Mouse (Mus musculus): ENCODE results near the gene Ttll7. TPM values are rescaled to one million over a fixed set of nuclear protein-coding genes. Genes with fewer than 3 reads are reported as not detected.
A peak's percentile ranks its signal among the peaks of the same experiment; 100 is the strongest.

Ttll7 gene
- polyA plus RNA-seq, 1 experiment from 2014 or later = 2.7 TPM

GRCm38 (mm10) chr3:146964384-146964783, 112.2 kb downstream of the Ttll7 start:
- Histone ChIP-seq H3K36me3 (ENCODE audit: control insufficient read depth, insufficient read depth, low read length) (no peaks in the 10 kb centered on the region), H3K9me3 (ENCODE audit: control insufficient read depth, low read length) (no peaks in the 10 kb centered on the region), H3K4me1 (ENCODE audit: control insufficient read depth in 2 of 2, insufficient read depth in 2 of 2, low read length in 2 of 2) (no peaks in the 10 kb centered on the region), H3K4me2 (ENCODE audit: low read length) (no peak overlapping the region), H3K4me3 (ENCODE audit: control insufficient read depth in 1 of 2, insufficient read depth in 1 of 2, low read depth in 1 of 2, low read length in 2 of 2) (no peak overlapping the region), H3K9ac (ENCODE audit: low read length) (no peak overlapping the region), H3K27ac (replicated peaks in 1 of 2; ENCODE audit: control insufficient read depth in 1 of 2, insufficient read depth in 1 of 2, low read depth in 2 of 2, low read length in 2 of 2) (no peak overlapping the region), H3K27me3 (ENCODE audit: control insufficient read depth, insufficient read depth, low read length) (no peaks in the 10 kb centered on the region)
- WGBS = 74% methylated on average over 3 of the region's 3 CpGs
- ATAC-seq (ENCODE audit: insufficient number of reproducible peaks, insufficient read depth, low FRiP score, low read depth) = no peak

GRCm38 (mm10) chr3:146967242-146967641, 115.1 kb downstream of the Ttll7 start:
- Histone ChIP-seq H3K4me1 (ENCODE audit: control insufficient read depth in 2 of 2, insufficient read depth in 2 of 2, low read length in 2 of 2) (no peaks in the 10 kb centered on the region), H3K4me3 (ENCODE audit: control insufficient read depth in 1 of 2, insufficient read depth in 1 of 2, low read depth in 1 of 2, low read length in 2 of 2) (no peak overlapping the region), H3K27me3 (ENCODE audit: control insufficient read depth, insufficient read depth, low read length) (no peaks in the 10 kb centered on the region), H3K9me3 (ENCODE audit: control insufficient read depth, low read length) (no peaks in the 10 kb centered on the region), H3K36me3 (ENCODE audit: control insufficient read depth, insufficient read depth, low read length) (no peaks in the 10 kb centered on the region), H3K4me2 (ENCODE audit: low read length) (no peak overlapping the region), H3K9ac (ENCODE audit: low read length) (no peak overlapping the region), H3K27ac (replicated peaks in 1 of 2; ENCODE audit: control insufficient read depth in 1 of 2, insufficient read depth in 1 of 2, low read depth in 2 of 2, low read length in 2 of 2) (no peak overlapping the region)
- ATAC-seq (ENCODE audit: insufficient number of reproducible peaks, insufficient read depth, low FRiP score, low read depth) = no peak
- WGBS = 81% methylated on average over 7 of the region's 7 CpGs

- H3K4me3 ChIP-seq (ENCODE audit: control insufficient read depth in 1 of 2, insufficient read depth in 1 of 2, low read depth in 1 of 2, low read length in 2 of 2) = no peak overlapping the region
- H3K27me3 ChIP-seq (ENCODE audit: control insufficient read depth, insufficient read depth, low read length) = no peaks in the 10 kb centered on the region
- H3K4me2 ChIP-seq (ENCODE audit: low read length) = no peak overlapping the region
- ATAC-seq (ENCODE audit: insufficient number of reproducible peaks, insufficient read depth, low FRiP score, low read depth) = no peak
- no peaks in the 10 kb centered on the region for H3K4me1 ChIP-seq (ENCODE audit: control insufficient read depth in 2 of 2, insufficient read depth in 2 of 2, low read length in 2 of 2)
- H3K27ac ChIP-seq (replicated peaks in 1 of 2; ENCODE audit: control insufficient read depth in 1 of 2, insufficient read depth in 1 of 2, low read depth in 2 of 2, low read length in 2 of 2) = no peak overlapping the region
- H3K36me3 ChIP-seq (ENCODE audit: control insufficient read depth, insufficient read depth, low read length) = no peaks in the 10 kb centered on the region
- H3K9me3 ChIP-seq (ENCODE audit: control insufficient read depth, low read length) = no peaks in the 10 kb centered on the region
- no peak overlapping the region for H3K9ac ChIP-seq (ENCODE audit: low read length)
- 72% methylated on average over 4 of the region's 4 CpGs for WGBS
These were observed 115.7 kb downstream of the Ttll7 start for GRCm38 (mm10) chr3:146967834-146968233.

GRCm38 (mm10) chr3:146978272-146978671, 126.1 kb downstream of the Ttll7 start:
- no peak for ATAC-seq (ENCODE audit: insufficient number of reproducible peaks, insufficient read depth, low FRiP score, low read depth)
- H3K4me1 ChIP-seq (ENCODE audit: control insufficient read depth in 2 of 2, insufficient read depth in 2 of 2, low read length in 2 of 2) = no peaks in the 10 kb centered on the region
- H3K27ac ChIP-seq (replicated peaks in 1 of 2; ENCODE audit: control insufficient read depth in 1 of 2, insufficient read depth in 1 of 2, low read depth in 2 of 2, low read length in 2 of 2) = no peak overlapping the region
- no peak overlapping the region for H3K4me3 ChIP-seq (ENCODE audit: control insufficient read depth in 1 of 2, insufficient read depth in 1 of 2, low read depth in 1 of 2, low read length in 2 of 2)
- no peak overlapping the region for H3K9ac ChIP-seq (ENCODE audit: low read length)
- no peaks in the 10 kb centered on the region for H3K36me3 ChIP-seq (ENCODE audit: control insufficient read depth, insufficient read depth, low read length)
- H3K9me3 ChIP-seq (ENCODE audit: control insufficient read depth, low read length) = no peaks in the 10 kb centered on the region
- WGBS = 86% methylated on average over 3 of the region's 3 CpGs
- no peaks in the 10 kb centered on the region for H3K27me3 ChIP-seq (ENCODE audit: control insufficient read depth, insufficient read depth, low read length)
- no peak overlapping the region for H3K4me2 ChIP-seq (ENCODE audit: low read length)

GRCm38 (mm10) chr3:146993834-146994669, 141.9 kb downstream of the Ttll7 start:
- Histone ChIP-seq H3K4me3 (ENCODE audit: control insufficient read depth in 1 of 2, insufficient read depth in 1 of 2, low read depth in 1 of 2, low read length in 2 of 2) (no peak overlapping the region; a peak in 1 of 4 replicates), H3K36me3 (ENCODE audit: control insufficient read depth, insufficient read depth, low read length) (no peaks in the 10 kb centered on the region), H3K27me3 (ENCODE audit: control insufficient read depth, insufficient read depth, low read length) (no peaks in the 10 kb centered on the region), H3K4me2 (ENCODE audit: low read length) (peak overlapping the region; percentile 42), H3K9me3 (ENCODE audit: control insufficient read depth, low read length) (no peaks in the 10 kb centered on the region), H3K4me1 (ENCODE audit: control insufficient read depth in 2 of 2, insufficient read depth in 2 of 2, low read length in 2 of 2) (peaks cover 2 to 9% of the 10 kb centered on the region in 2 experiments; a peak in 2 of 4 replicates), H3K9ac (ENCODE audit: low read length) (0 out of 2 replicates have a peak overlapping the region, but pooled peaks have one; percentile 3), H3K27ac (replicated peaks in 1 of 2; ENCODE audit: control insufficient read depth in 1 of 2, insufficient read depth in 1 of 2, low read depth in 2 of 2, low read length in 2 of 2) (no peak overlapping the region)
- WGBS = 40% methylated on average over 26 of the region's 26 CpGs
- no peak for ATAC-seq (ENCODE audit: insufficient number of reproducible peaks, insufficient read depth, low FRiP score, low read depth)

- H3K27ac ChIP-seq (replicated peaks in 1 of 2; ENCODE audit: control insufficient read depth in 1 of 2, insufficient read depth in 1 of 2, low read depth in 2 of 2, low read length in 2 of 2) = no peak overlapping the region
- peak overlapping the region; percentile 42; the same call in 1 of the 2 replicates for H3K4me2 ChIP-seq (ENCODE audit: low read length)
- WGBS = 68% methylated on average over 15 of the region's 15 CpGs
- H3K4me3 ChIP-seq (ENCODE audit: control insufficient read depth in 1 of 2, insufficient read depth in 1 of 2, low read depth in 1 of 2, low read length in 2 of 2) = no peak overlapping the region
- H3K36me3 ChIP-seq (ENCODE audit: control insufficient read depth, insufficient read depth, low read length) = no peaks in the 10 kb centered on the region
- H3K4me1 ChIP-seq (ENCODE audit: control insufficient read depth in 2 of 2, insufficient read depth in 2 of 2, low read length in 2 of 2) = peaks cover 2 to 17% of the 10 kb centered on the region in 2 experiments; a peak in 3 of 4 replicates
- H3K9me3 ChIP-seq (ENCODE audit: control insufficient read depth, low read length) = no peaks in the 10 kb centered on the region
- no peak overlapping the region for H3K9ac ChIP-seq (ENCODE audit: low read length)
- H3K27me3 ChIP-seq (ENCODE audit: control insufficient read depth, insufficient read depth, low read length) = no peaks in the 10 kb centered on the region
- ATAC-seq (ENCODE audit: insufficient number of reproducible peaks, insufficient read depth, low FRiP score, low read depth) = no peak
These were observed 142.7 kb downstream of the Ttll7 start for GRCm38 (mm10) chr3:146994670-146995415.

- peak overlapping the region in 1 of 2 experiments; percentile 49; a peak in 1 of 4 replicates for H3K27ac ChIP-seq (replicated peaks in 1 of 2; ENCODE audit: control insufficient read depth in 1 of 2, insufficient read depth in 1 of 2, low read depth in 2 of 2, low read length in 2 of 2)
- no peaks in the 10 kb centered on the region for H3K9me3 ChIP-seq (ENCODE audit: control insufficient read depth, low read length)
- no peak overlapping the region for H3K4me2 ChIP-seq (ENCODE audit: low read length)
- no peaks in the 10 kb centered on the region for H3K36me3 ChIP-seq (ENCODE audit: control insufficient read depth, insufficient read depth, low read length)
- no peak overlapping the region for H3K4me3 ChIP-seq (ENCODE audit: control insufficient read depth in 1 of 2, insufficient read depth in 1 of 2, low read depth in 1 of 2, low read length in 2 of 2)
- ATAC-seq (ENCODE audit: insufficient number of reproducible peaks, insufficient read depth, low FRiP score, low read depth) = no peak
- peaks cover 2 to 13% of the 10 kb centered on the region in 2 experiments; a peak in 3 of 4 replicates for H3K4me1 ChIP-seq (ENCODE audit: control insufficient read depth in 2 of 2, insufficient read depth in 2 of 2, low read length in 2 of 2)
- WGBS = 31% methylated on average over 2 of the region's 2 CpGs
- H3K9ac ChIP-seq (ENCODE audit: low read length) = no peak overlapping the region
- no peaks in the 10 kb centered on the region for H3K27me3 ChIP-seq (ENCODE audit: control insufficient read depth, insufficient read depth, low read length)
These were observed 147.0 kb downstream of the Ttll7 start for GRCm38 (mm10) chr3:146999148-146999547.

Measured in heart, embryonic 14.5 days (tissue).